Mouse (Mus musculus) olfactory bulb, adult 2 months (tissue): ENCODE measurements at regions not wholly inside any gene's neighbourhood (a gene's known extent, or its start where the extent isn't known, plus 50 kb on each side); places are given as distances from the start of the nearest gene placed in this dataset.

ENCODE experiments used
- CTCF ChIP-seq: fragments of 200-500 bp; IDR thresholded peaks from 2 replicates; pipeline ENCODE4 v1.5.1; 2012; ENCODE audit warnings: low read depth, mild to moderate bottlenecking, low read length, moderate library complexity; ENCODE audit not compliant: insufficient read depth
- POLR2A ChIP-seq: fragments of 200-500 bp; IDR thresholded peaks from 2 replicates; pipeline ENCODE4 v1.6.1; 2012; ENCODE audit warnings: mild to moderate bottlenecking, low read depth, low read length, moderate library complexity; ENCODE audit not compliant: insufficient read depth

GRCm38 (mm10) chr1:190048521-190049170 is 121.9 kb downstream of the Prox1 start:
- TF ChIP-seq CTCF, result no peak
- TF ChIP-seq POLR2A, result no peak
